Mouse (Mus musculus) urinary bladder, postnatal 25 days (tissue): ENCODE data around the gene Tvp23b.

ENCODE experiments used
- DNase-seq: peaks from one replicate; pipeline ENCODE4 v3.0.0; 2022; ENCODE audit warnings: low spot score

Gene Tvp23b

GRCm38 (mm10) chr11:62879220-62880048, at the start of gene Tvp23b:
TSS of gene Tvp23b (plus strand) at chr11:62879455.
- DNase-seq: peak; percentile 98

DNA sequence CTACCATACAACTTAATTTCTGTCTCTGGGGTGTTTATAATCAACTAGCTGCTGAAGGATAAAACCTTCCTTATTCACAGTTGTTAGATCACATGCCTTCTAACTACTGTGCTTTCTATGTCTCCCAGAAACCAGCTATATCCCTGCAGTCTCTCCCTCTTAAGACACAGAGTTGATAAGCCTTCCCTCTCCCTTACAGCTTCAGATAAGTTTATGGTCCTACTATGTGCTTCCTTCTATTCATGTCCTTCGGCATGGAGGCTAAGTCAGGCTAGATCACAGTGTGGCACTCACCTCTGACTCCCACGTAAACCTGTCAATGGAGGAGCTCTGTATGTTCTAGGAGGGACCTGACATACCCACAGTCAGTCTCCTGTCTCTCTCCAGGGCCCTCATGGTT, 48.9 kb upstream of the Tvp23b start:
- DNase-seq: no peak

- no peak for DNase-seq
These were observed 47.3 kb upstream of the Tvp23b start for GRCm38 (mm10) chr11:62831906-62832305.

GRCm38 (mm10) chr11:62844562-62844961, 34.7 kb upstream of the Tvp23b start:
- no peak for DNase-seq

DNA sequence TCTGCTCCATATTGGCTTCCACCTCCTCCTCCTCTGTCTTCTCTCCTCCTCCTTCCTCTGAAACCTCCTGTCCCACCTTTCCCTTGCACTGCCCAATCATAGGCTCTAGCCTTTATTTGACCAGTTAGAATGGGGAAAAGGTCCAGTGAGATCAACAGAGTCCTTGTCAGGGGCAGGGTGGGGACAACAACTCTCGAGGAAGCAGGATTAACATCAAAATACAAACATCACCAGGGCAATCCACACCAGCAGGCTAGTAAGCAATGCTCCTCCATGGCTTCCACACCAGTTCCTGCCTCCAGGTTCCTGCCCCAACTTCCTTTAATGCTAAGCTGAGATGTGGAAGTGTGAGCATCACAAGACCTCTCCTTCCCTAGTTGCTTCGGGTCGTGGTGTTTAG, 33.5 kb upstream of the Tvp23b start:
- DNase-seq: no peak

GRCm38 (mm10) chr11:62846961-62847654, 32.1 kb upstream of the Tvp23b start, which contains the start of gene Fbxw10:
TSS of gene Fbxw10 (plus strand) at chr11:62847069.
- DNase-seq: no peak

DNA sequence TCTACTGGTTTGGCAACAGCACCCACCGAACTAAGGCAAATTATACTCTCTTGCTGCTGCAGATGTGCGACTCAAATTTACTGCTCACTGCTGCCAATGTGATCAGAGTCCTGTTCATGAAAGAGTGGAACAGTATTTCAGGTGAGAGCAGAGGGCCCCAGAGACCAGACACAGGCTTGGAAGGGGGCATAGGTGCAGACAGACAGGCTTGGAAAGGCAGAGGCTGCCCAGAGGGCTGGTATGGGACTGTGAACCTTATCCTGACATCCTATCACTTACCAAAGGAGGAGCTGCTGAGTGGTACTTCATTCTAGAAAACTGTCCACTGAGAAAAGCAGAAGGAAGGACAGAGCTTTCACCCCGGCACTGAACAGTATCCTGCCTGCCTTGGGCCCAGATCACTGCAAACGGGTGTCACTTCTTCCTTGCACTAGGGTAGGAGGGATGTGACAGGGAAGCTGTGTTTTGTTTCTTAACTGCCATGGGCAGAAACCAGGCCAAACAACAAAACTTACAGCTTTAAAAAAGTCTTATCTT, 31.5 kb upstream of the Tvp23b start:
- no peak for DNase-seq

DNA sequence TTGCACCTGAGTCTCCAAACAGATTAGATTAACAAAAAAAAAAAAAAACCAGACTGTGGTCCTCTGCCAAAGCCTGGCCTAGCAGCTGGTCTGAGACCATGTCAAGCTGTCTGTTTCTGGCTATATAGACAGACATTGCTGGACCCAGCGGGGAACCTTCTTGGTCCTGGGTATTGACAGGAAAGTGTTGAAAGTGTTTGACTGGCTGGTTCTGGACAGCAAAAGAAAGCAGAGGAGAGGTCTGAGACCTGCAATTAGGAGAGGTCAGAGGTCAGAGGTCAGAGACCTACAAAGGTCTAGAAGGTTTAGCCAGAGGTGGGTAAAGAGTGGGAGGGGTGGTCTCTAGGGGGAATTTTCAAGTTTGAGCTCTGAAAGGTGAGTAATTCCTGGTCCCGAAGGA, 31.0 kb upstream of the Tvp23b start:
- DNase-seq: no peak

GRCm38 (mm10) chr11:62851199-62851598, 28.1 kb upstream of the Tvp23b start:
- DNase-seq: no peak

GRCm38 (mm10) chr11:62853334-62853733, 25.9 kb upstream of the Tvp23b start:
- no peak for DNase-seq

DNA sequence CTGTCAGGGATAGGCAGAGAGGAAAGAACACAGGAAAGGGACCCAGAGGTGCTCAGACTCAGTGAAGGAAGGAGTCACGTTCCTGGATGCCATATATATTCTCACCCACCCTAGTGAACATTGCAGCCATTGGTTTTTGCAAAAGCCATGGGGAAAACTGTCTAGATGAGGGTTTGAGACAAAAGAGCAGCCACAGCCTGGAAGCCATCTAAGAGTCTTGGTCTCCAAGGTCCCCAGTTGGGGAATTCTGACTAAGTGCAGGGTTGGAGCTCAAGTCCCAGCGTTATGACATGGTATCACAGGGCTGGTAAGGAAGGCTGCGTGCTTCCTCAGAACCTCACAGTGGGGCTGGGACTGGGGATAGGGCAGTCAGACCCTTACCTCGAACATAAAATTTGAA, 13.7 kb upstream of the Tvp23b start:
- DNase-seq: no peak

DNA sequence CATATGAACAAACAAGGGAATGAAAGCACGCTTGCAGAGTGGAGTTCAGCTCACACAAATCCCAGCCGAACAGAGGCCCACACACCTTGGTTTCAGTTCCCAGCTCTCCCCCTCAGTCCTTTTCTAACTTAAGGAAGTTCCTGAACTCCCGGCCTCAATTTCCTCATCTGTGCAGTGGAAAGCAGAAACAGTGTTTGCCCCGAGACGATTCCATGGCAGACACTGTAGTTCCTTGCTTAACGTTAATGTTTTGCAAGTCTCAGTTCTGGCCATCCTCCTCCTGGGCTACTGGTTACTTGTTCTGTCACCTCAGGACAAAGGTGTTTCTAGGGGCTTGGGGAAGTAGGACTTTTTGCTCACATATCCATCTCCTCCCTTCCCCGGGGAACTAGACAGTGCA, 12.6 kb upstream of the Tvp23b start:
- no peak for DNase-seq

- DNase-seq: no peak
These were observed 10.1 kb upstream of the Tvp23b start for GRCm38 (mm10) chr11:62869201-62869600.

DNA sequence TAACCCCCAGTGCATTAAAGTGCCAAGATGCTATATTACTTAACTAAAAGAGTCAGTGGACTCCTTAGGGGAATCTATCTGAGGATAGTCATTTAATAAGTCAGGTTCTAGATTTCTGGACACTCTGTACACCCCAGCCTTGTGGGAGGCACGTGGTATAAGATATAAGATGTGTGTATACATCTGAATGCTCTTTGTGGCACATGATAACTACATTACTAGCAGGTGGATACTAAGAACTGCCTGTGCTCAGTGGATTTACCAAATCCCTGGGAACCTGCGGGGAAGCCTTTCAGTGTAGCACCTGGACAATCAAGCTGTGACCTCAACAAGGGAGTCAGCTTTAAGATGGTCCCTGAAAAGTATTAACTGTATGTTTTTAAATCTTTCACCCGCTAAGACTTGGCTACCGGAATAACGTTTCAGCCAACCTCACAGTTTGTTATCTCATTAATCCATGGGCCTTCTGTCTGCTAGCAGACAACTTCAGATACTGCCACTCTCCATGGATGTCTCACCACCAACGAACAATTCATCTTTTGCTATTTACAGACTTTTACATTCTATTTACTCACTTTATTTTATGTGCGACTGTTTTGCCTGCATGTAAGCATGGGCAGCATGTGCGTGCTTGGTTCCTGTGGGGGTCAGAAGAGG, 9.4 kb upstream of the Tvp23b start:
- DNase-seq: no peak

GRCm38 (mm10) chr11:62873479-62873878, 5.8 kb upstream of the Tvp23b start:
- no peak for DNase-seq

- DNase-seq: no peak
These were observed 3.6 kb upstream of the Tvp23b start for GRCm38 (mm10) chr11:62875696-62876095.

GRCm38 (mm10) chr11:62876445-62876844, 2.8 kb upstream of the Tvp23b start:
- DNase-seq: no peak

DNA sequence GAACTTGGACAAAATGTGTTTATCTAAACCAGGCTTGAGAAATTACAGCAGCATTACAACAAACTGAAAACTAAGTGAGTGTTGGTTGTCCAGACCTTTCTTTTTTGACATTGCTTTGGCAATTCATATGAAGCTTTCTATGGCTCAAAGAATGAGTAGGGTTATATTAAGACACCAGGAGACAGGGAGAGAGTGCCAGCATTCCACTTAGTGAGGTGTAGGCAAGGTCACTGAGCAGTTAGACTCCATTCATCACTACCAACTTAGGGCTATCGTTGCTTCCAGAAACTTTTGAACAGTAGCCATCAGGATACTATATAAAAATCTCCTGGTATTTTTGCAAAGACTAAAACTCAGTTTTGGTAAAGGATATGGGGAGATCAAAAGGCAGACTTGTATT, 1.9 kb upstream of the Tvp23b start:
- no peak for DNase-seq

GRCm38 (mm10) chr11:62878728-62879127, 527 bp upstream of the Tvp23b start:
- no peak for DNase-seq

- DNase-seq: no peak
These were observed 4.2 kb downstream of the Tvp23b start for GRCm38 (mm10) chr11:62883407-62883806.

DNA sequence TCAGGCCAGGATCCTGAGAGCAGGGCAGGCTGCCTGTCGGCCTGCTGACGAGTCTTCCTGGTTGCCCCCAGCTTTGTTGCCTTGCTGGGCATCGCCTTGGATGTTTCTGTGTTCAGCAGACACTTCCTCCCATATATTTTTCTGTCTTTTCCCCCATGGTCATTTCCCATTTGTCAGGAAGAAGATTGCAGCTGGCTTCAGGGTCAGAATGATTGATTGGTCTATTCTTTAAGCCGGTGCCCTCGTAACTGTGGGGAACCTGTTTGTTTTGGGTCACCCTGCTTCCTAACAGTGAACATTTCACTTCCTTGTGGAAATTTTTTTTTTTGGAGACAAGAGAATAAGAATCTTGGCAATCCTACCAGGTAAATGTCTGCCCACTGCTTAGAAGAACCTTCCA, 6.1 kb downstream of the Tvp23b start:
- DNase-seq: no peak

GRCm38 (mm10) chr11:62890796-62891195, 11.5 kb downstream of the Tvp23b start:
- no peak for DNase-seq

- DNase-seq: no peak
These were observed 12.5 kb downstream of the Tvp23b start for GRCm38 (mm10) chr11:62891763-62892162.
